Mouse (Mus musculus): ENCODE measurements around the gene Wbp1l. TPM values are rescaled to one million over a fixed set of nuclear protein-coding genes. Genes with fewer than 3 reads are reported as not detected.

The Wbp1l gene
- total RNA-seq, 2 experiments from 2014 or later = 43.1 to 45.3 TPM

- intact Hi-C loops (cut with DNase I) = no loop called here
- no peak for DNase-seq
Observed at GRCm38 (mm10) chr19:46598187-46598586, 697 bp upstream of the Wbp1l start.

GRCm38 (mm10) chr19:46599375-46600256 lies 732 bp downstream of the Wbp1l start:
- intact Hi-C loops (cut with DNase I) = no loop called here
- DNase-seq = no peak

- intact Hi-C loops (cut with DNase I) = no loop called here
Observed at GRCm38 (mm10) chr19:46600371-46600770, 1.5 kb downstream of the Wbp1l start.

GRCm38 (mm10) chr19:46601491-46601890 lies 2.6 kb downstream of the Wbp1l start:
- intact Hi-C loops (cut with DNase I) = no loop called here
- DNase-seq = no peak

More at GRCm38 (mm10) chr19:46600371-46600770, 1.5 kb downstream of the Wbp1l start:
- no peak for DNase-seq

- DNase-seq = no peak
- intact Hi-C loops (cut with DNase I) = no loop called here
Observed at GRCm38 (mm10) chr19:46602406-46602805, 3.5 kb downstream of the Wbp1l start.

- intact Hi-C loops (cut with DNase I) = no loop called here
- DNase-seq = no peak
Observed at GRCm38 (mm10) chr19:46606718-46607117, 7.8 kb downstream of the Wbp1l start.

- intact Hi-C loops (cut with DNase I) = no loop called here
- no peak for DNase-seq
Observed at GRCm38 (mm10) chr19:46607424-46607823, 8.5 kb downstream of the Wbp1l start.

GRCm38 (mm10) chr19:46608158-46608557 lies 9.3 kb downstream of the Wbp1l start:
- no peak for DNase-seq
- intact Hi-C loops (cut with DNase I) = no loop called here

- intact Hi-C loops (cut with DNase I) = no loop called here
- no peak for DNase-seq
Observed at GRCm38 (mm10) chr19:46616378-46616777, 17.5 kb downstream of the Wbp1l start.

- intact Hi-C loops (cut with DNase I) = no loop called here
- DNase-seq = no peak
Observed at GRCm38 (mm10) chr19:46617361-46617760, 18.5 kb downstream of the Wbp1l start.

- intact Hi-C loops (cut with DNase I) = no loop called here
- no peak for DNase-seq
Observed at GRCm38 (mm10) chr19:46618322-46618721, 19.4 kb downstream of the Wbp1l start.

GRCm38 (mm10) chr19:46619001-46619400 lies 20.1 kb downstream of the Wbp1l start:
- no peak for DNase-seq
- intact Hi-C loops (cut with DNase I) = no loop called here

GRCm38 (mm10) chr19:46619518-46619917 lies 20.6 kb downstream of the Wbp1l start:
- DNase-seq = no peak
- intact Hi-C loops (cut with DNase I) = no loop called here

GRCm38 (mm10) chr19:46620016-46620808 lies 21.3 kb downstream of the Wbp1l start:
- DNase-seq = no peak
- intact Hi-C loops (cut with DNase I) = no loop called here

- no peak for DNase-seq
- intact Hi-C loops (cut with DNase I) = no loop called here
Observed at GRCm38 (mm10) chr19:46621236-46622183, 22.6 kb downstream of the Wbp1l start.

- intact Hi-C loops (cut with DNase I) = no loop called here
- DNase-seq = no peak
Observed at GRCm38 (mm10) chr19:46622659-46623193, 23.8 kb downstream of the Wbp1l start.

- intact Hi-C loops (cut with DNase I) = no loop called here
- no peak for DNase-seq
Observed at GRCm38 (mm10) chr19:46623194-46623667, 24.3 kb downstream of the Wbp1l start.

- no peak for DNase-seq
- intact Hi-C loops (cut with DNase I) = no loop called here
Observed at GRCm38 (mm10) chr19:46623790-46624772, 25.2 kb downstream of the Wbp1l start.

- no peak for DNase-seq
- intact Hi-C loops (cut with DNase I) = no loop called here
Observed at GRCm38 (mm10) chr19:46625015-46625414, 26.1 kb downstream of the Wbp1l start.

All from left cerebral cortex, postnatal 4 days (tissue).